Mouse (Mus musculus) heart, postnatal 0 days (tissue): ENCODE data around the gene Scfd2. TPM values are rescaled to one million over a fixed set of nuclear protein-coding genes. Genes with fewer than 3 reads are reported as not detected.

ENCODE experiments used
- ATAC-seq: fragments of 200-750 bp; cut with Nextera tagmentation; 2 replicates; pipeline ENCODE4 v1.8.0; 2017; ENCODE audit warnings: low read depth, moderate number of reproducible peaks, moderate library complexity; ENCODE audit not compliant: insufficient read depth
- DNase-seq: peaks from one replicate; pipeline ENCODE4 v3.0.0-alpha.2; 2016; ENCODE audit warnings: low spot score
- H3K27ac ChIP-seq: fragments of 300-500 bp; sonication (generic); 2 replicates; pipeline ENCODE4 v1.5.1; 2014; ENCODE audit warnings: low read depth, mild to moderate bottlenecking
- H3K27me3 ChIP-seq: fragments of 300-500 bp; sonication (generic); 2 replicates; pipeline ENCODE4 v1.6.1; 2014; ENCODE audit warnings: low read length, mixed read lengths; ENCODE audit not compliant: control insufficient read depth, insufficient read depth
- H3K36me3 ChIP-seq: fragments of 300-500 bp; sonication (generic); replicated peaks from 2 replicates; pipeline ENCODE4 v1.6.1; 2014; ENCODE audit warnings: low read length, mixed read lengths; ENCODE audit not compliant: control insufficient read depth, insufficient read depth
- H3K4me1 ChIP-seq: fragments of 300-500 bp; sonication (generic); 2 replicates; pipeline ENCODE4 v1.6.1; 2014; ENCODE audit warnings: antibody characterized with exemption; ENCODE audit not compliant: control insufficient read depth, insufficient read depth
- H3K4me2 ChIP-seq: fragments of 300-500 bp; sonication (generic); 2 replicates; pipeline ENCODE4 v1.6.1; 2014; ENCODE audit warnings: low read depth, mild to moderate bottlenecking, low read length, moderate library complexity
- H3K4me3 ChIP-seq: fragments of 300-500 bp; sonication (generic); 2 replicates; pipeline ENCODE4 v1.5.1; 2014; ENCODE audit warnings: low read depth, low read length
- H3K9ac ChIP-seq: fragments of 300-500 bp; sonication (generic); replicated peaks from 2 replicates; pipeline ENCODE4 v1.6.1; 2014; ENCODE audit warnings: low read depth, low read length, mixed read lengths
- H3K9me3 ChIP-seq: fragments of 300-500 bp; sonication (generic); replicated peaks from 2 replicates; pipeline ENCODE4 v1.6.1; 2016; ENCODE audit warnings: low read length; ENCODE audit not compliant: control insufficient read depth
- CTCF ChIP-seq: IDR thresholded peaks from 2 replicates; pipeline ENCODE4 v1.5.1; 2016; ENCODE audit warnings: antibody characterized with exemption, control low read depth, low read depth
- EP300 ChIP-seq: IDR thresholded peaks from 2 replicates; pipeline ENCODE4 v1.6.1; 2016; ENCODE audit warnings: antibody characterized with exemption, low read depth
- WGBS: fragments of 180-500 bp; shearing (Covaris S2); extraction: QIAGEN DNeasy Blood & Tissue Kit; methylation state at CpG from one replicate; pipeline ENCODE4 v1.1.7; 2014; 5-methylcytosine and 5-hydroxymethylcytosine counted together
- polyA plus RNA-seq: library from polyadenylated mRNA; unstranded; fragments of >200 nt; fragmentation: Nextera tagmentation; extraction: Ambion mirVana; gene quantifications from 2 replicates; pipeline ENCODE4 v1.2.1, GENCODE M21; 2015
- total RNA-seq: library from RNA; depleted of rRNA; stranded (reverse); fragments of >200 nt; gene quantifications from 2 replicates; pipeline ENCODE4 v1.2.3, GENCODE M21; 2014; ENCODE audit warnings: low replicate concordance

Scfd2 gene
- total and polyA plus RNA-seq, 2 experiments from 2014 or later, result 14.2 to 24.3 TPM

GRCm38 (mm10) chr5:74277712-74278111 lies 253.8 kb downstream of the Scfd2 start:
- Histone ChIP-seq H3K4me3 (no peak overlapping the region), H3K27ac (no peak overlapping the region), H3K27me3 (no peaks in the 10 kb centered on the region), H3K36me3 (no peaks in the 10 kb centered on the region), H3K9me3 (no peaks in the 10 kb centered on the region), H3K4me2 (no peak overlapping the region), H3K9ac (no peak overlapping the region), H3K4me1 (peaks cover 24% of the 10 kb centered on the region)
- DNase-seq, result peak; percentile 92
- TF ChIP-seq CTCF (peak; percentile 97), EP300 (no peak)
- peak; percentile 75 for ATAC-seq
- WGBS, result 0% methylated on average over 3 of the region's 3 CpGs

GRCm38 (mm10) chr5:74277216-74277615 lies 254.3 kb downstream of the Scfd2 start:
- no peak overlapping the region for H3K4me3 ChIP-seq
- H3K27ac ChIP-seq, result no peak overlapping the region
- ATAC-seq (no peak), DNase-seq (no peak)
- H3K36me3 ChIP-seq, result no peaks in the 10 kb centered on the region
- TF ChIP-seq CTCF (no peak), EP300 (no peak)
- no peak overlapping the region for H3K4me2 ChIP-seq
- WGBS, result 83% methylated on average over 5 of the region's 5 CpGs
- H3K9me3 ChIP-seq, result no peaks in the 10 kb centered on the region
- peaks cover 24% of the 10 kb centered on the region for H3K4me1 ChIP-seq
- no peak overlapping the region for H3K9ac ChIP-seq
- H3K27me3 ChIP-seq, result no peaks in the 10 kb centered on the region

GRCm38 (mm10) chr5:74273313-74273712 lies 258.2 kb downstream of the Scfd2 start:
- Histone ChIP-seq H3K4me2 (no peak overlapping the region), H3K9ac (no peak overlapping the region), H3K9me3 (no peaks in the 10 kb centered on the region), H3K4me3 (no peak overlapping the region), H3K27ac (peak overlapping the region; percentile 13; the same call in 1 of the 2 replicates), H3K27me3 (no peaks in the 10 kb centered on the region), H3K4me1 (peaks cover 12% of the 10 kb centered on the region; the same call in 1 of the 2 replicates), H3K36me3 (no peaks in the 10 kb centered on the region)
- WGBS, result 27% methylated on average over 3 of the region's 3 CpGs
- no peak for TF ChIP-seq EP300
- no peak for TF ChIP-seq CTCF
- DNase-seq (no peak), ATAC-seq (peak; percentile 81)

- DNase-seq (no peak), ATAC-seq (no peak)
- TF ChIP-seq CTCF (no peak), EP300 (no peak)
- H3K27me3 ChIP-seq, result no peaks in the 10 kb centered on the region
- 41% methylated on average over 5 of the region's 5 CpGs for WGBS
- peaks cover 41% of the 10 kb centered on the region for H3K4me1 ChIP-seq
- no peaks in the 10 kb centered on the region for H3K9me3 ChIP-seq
- peak overlapping the region; percentile 34 for H3K27ac ChIP-seq
- H3K36me3 ChIP-seq, result no peaks in the 10 kb centered on the region
- no peak overlapping the region for H3K4me3 ChIP-seq
- H3K9ac ChIP-seq, result no peak overlapping the region
- H3K4me2 ChIP-seq, result no peak overlapping the region
Measured at GRCm38 (mm10) chr5:74267736-74268369, 263.7 kb downstream of the Scfd2 start.

GRCm38 (mm10) chr5:74267196-74267595 lies 264.4 kb downstream of the Scfd2 start:
- Histone ChIP-seq H3K36me3 (no peaks in the 10 kb centered on the region), H3K27me3 (no peaks in the 10 kb centered on the region), H3K9me3 (no peaks in the 10 kb centered on the region), H3K4me3 (no peak overlapping the region), H3K4me1 (peaks cover 47% of the 10 kb centered on the region), H3K27ac (no peak overlapping the region), H3K4me2 (no peak overlapping the region), H3K9ac (no peak overlapping the region)
- WGBS, result 30% methylated on average over 1 of the region's 1 CpGs
- TF ChIP-seq EP300, result no peak
- DNase-seq, result no peak
- ATAC-seq, result no peak

GRCm38 (mm10) chr5:74266476-74266819 lies 265.1 kb downstream of the Scfd2 start:
- ATAC-seq (no peak), DNase-seq (no peak)
- H3K9me3 ChIP-seq, result no peaks in the 10 kb centered on the region
- H3K27me3 ChIP-seq, result no peaks in the 10 kb centered on the region
- H3K9ac ChIP-seq, result no peak overlapping the region
- H3K4me2 ChIP-seq, result no peak overlapping the region
- peaks cover 54% of the 10 kb centered on the region for H3K4me1 ChIP-seq
- no peaks in the 10 kb centered on the region for H3K36me3 ChIP-seq
- H3K27ac ChIP-seq, result 0 out of 2 replicates have a peak overlapping the region, but pooled peaks have one; percentile 43
- WGBS, result 43% methylated on average over 5 of the region's 5 CpGs
- TF ChIP-seq CTCF (no peak), EP300 (no peak)
- no peak overlapping the region for H3K4me3 ChIP-seq
